Mouse (Mus musculus) gastrocnemius, adult 18-20 months (tissue): ENCODE measurements around the gene Plpp1. TPM values are rescaled to one million over a fixed set of nuclear protein-coding genes. Genes with fewer than 3 reads are reported as not detected.

Experiments used
- DNase-seq: peaks from one replicate; pipeline ENCODE4 v3.0.0; 2021; ENCODE audit warnings: low spot score
- total RNA-seq, 2 experiments: library from RNA; stranded (reverse); gene quantifications; 2 replicates each; pipeline ENCODE4 v1.2.3; 2021

Plpp1 gene
- total RNA-seq, 2 experiments from 2014 or later: 34.2 to 53.9 TPM

DNA sequence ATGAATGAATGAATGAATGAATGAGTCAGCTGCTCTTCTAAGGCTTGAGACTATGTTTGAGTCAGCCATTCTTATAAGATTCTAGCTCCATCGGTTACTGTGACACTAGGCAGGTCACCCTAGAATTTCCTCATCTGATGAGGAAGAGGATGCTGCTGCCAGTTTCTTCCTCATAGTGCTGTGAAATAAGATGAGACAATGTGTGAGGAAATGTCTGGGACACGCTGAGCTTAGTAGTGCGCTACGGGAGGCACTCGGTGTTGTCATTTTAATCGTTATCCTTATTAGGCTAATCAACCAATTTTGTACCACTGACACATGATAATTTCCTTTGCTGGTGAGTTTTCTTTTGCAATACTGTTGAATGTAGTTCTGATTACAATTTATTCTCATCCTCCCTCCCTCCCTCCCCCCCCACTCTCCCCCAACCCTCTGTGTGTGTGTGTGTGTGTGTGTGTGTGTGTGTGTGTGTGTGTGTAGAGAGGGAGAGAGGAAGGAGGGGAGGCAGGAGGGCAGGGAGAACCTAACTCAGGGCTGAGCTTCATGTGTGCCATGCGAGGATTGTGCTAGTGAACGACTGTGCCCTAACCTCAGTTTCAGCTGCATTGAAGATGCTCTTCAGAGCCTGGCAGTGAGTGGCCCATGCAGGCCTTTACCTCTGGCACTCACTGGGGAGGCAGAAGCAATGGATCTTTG, 11.3 kb downstream of the Plpp1 start:
- no peak for DNase-seq

DNA sequence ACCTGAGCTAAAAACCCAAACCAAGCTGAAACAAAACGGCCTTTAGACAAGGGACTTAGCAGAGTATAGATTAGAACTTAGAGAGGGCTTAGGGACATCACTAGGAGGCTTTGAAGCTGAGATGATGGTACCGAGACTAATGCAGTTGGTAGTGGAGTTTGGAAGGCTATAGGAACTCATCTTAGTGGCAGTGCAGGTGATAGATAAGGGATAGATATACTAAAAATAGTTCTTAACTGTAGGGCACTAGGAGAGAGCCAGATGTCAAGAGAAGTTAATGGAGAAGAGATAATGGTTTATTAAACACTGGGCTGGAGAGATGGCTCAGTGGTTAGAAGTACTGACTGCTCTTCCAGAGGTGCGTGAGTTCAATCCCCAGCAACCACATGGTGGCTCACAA, 15.4 kb downstream of the Plpp1 start:
- DNase-seq: no peak

DNA sequence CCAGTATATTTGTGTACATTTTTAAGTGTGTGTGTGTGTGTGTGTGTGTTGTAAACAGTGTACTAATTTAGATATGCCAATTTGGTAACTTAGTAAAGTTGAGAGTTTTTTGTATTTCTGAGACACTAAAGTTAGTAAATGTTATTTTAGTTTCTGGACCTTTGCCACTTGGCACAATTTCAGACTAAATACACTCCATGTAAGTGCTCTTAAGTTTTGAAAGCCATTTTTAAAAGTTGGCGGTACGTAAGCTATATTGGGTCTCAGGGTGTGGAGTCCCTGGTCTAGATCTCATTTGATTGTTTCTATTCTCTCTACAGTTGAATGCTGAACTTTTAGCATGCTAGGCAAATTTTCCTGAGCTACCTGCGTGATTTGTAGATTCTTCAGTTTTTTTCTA, 17.5 kb downstream of the Plpp1 start:
- no peak for DNase-seq

DNA sequence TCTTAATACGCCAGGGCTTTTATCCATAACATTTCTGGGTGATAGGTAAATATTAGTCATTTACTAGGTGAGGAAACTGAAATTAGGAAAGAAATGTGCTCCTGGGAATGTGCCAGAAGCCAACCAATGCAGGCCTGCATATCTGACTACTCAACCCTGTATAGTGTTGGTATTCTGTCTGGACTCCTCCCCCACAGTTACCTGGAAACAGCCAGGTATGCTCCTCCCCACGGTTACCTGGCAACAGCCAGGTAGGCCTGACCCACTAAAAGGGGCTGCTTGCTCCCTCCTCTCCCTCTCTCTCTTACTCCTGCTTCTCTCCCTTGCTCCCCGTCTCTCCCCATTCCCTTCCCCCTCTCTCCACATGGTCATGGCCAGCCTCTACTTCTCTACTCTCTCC, 21.8 kb downstream of the Plpp1 start:
- no peak for DNase-seq

DNA sequence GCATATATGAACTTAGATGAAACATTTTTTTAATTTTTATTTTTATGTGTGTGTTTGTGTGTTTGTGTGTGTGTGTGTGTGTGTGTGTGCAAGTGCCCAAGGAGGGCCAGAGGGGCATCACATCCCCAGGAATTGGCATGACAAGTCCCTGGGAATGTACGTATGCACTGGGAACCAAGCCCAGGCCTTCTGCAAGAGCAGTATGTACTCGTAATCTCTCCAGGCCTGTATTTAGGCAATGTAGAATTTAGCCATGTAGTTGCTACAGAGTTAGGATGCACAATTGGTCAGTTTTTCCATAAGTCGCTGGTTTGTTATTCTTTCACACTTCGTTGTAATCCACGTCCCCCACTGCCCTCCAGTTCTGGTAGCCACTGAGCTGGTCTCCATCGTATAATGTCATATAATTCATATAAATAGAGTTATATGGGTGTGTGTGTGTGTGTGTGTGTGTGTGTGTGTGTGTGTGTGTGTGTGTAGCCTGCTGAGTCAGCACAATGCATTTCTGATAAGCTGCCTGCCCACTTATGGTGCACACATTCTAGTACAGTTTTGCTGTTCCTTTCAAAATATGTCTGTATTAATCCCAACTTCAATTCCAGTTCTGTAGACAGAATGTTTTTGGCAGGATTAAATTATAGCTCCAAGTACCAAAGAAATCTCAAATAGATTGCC, 22.8 kb downstream of the Plpp1 start:
- DNase-seq: peak; percentile 40

DNA sequence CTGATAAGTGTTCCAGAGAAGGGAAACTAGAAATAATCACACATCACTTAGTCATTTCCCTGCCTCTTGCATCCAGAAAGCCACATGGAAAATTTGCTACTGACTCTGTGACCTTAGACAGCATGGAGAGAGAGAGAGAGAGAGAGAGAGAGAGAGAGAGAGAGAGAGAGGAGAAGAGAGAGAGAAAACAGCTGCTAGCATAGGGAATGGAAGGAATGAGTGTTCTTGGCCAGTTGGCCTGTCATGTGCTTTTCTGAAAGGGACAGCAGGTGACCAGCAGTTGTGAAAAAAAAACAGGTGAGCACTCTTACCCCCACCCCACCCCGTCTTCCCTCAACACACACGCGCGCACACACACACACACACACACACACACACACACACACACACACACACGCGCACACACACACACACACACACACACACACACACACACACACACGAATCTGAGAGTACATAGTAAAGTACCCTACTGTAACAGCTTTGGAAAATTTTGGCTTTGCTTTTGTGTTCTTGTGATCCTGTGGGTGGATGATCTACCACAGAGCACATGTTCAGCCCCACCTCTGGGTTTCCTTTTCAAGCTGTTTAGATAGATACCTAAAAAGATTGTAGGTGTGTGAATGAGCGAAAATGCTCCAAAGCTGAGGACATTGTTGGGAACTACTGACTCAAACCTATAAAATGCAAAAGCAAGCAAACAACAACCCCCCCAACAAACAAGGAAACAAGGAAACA, 23.5 kb downstream of the Plpp1 start:
- no peak for DNase-seq

DNA sequence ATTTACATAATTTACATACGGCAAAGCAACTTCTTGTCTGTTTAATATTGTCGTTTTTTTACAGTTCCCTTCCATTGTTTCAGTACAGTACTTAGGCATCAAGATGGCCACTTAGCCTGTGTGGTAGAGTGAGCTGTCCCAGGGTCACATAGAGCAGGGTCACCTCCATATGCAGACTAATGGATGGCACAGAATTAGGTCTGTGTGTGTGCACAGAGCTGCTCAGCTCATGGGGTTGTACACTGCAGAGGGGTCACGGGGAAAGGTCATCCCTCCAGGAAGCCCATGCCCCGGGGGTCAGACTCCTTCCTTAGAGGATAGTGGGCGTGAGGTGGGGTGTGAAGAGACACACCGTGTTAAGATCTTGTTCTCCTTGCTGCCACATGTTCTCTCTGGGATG, 24.9 kb downstream of the Plpp1 start:
- no peak for DNase-seq

DNA sequence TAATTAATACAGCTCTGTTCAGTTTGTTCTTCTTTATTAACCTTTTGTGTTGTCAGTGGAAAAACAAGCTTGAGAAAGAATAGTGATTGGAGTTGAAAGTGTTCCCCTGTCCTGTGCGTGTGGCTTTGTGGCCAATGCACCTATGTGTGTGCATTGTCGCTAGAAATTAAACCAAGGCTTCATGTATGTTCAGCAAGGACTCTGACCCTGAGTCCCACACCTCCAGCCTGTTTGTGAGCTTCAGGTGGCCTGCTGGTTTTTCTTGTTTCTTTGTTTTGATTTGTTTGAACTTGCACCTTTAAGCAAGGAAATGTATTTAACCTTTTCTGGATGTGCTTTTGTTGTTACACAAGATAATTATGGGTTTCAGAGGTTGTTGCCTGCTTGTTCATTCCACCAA, 29.0 kb downstream of the Plpp1 start:
- DNase-seq: no peak

DNA sequence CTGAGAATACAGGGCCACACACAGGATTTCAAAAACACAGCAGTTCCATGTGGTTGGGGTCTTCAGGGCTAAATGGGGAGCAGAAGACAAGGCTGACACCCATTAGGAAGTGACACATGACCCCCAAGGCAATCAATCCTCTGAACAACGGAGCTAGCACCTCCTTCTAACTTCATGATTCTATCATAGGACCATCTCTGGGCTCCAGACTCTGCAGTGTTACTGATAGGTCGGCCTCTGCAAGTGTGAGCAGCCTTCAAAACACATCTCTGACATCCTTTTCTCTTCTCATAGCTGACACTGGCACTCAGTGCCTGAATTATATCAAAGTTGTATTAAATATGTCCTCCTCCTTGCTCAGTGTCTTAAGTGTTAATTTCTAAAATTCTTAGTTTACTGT, 32.0 kb downstream of the Plpp1 start:
- no peak for DNase-seq

DNA sequence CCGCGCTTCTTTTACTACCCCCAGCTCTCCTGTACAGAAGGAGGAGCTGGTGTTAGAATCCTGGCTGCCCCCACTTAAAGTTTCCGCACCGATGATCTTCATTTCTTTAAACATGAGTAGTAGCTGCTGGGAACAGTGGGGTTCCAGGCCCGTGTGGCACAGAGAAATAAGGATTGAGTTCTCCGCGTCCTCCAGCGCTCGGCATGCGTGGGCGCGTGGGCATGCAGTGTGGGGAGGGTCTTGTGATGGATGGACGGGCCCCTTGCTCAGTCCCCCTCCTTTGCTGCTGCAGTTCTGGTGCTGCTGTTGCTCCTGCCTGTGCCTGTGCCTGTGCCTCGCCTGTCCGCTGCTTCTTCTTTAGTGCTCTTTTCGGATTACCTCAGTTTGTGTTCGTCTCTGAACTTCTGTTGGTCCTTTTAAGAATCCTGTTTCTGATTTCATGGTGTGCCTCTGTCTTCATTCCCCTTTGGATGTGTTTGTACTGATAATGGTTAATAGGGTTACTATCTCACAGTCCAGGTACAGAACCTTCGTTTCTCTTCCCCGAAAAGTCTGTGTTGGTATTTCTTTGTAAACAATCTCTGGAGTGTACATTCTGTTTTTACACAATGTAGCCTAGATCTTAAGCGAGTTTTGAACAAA, 32.8 kb downstream of the Plpp1 start:
- DNase-seq: no peak

DNA sequence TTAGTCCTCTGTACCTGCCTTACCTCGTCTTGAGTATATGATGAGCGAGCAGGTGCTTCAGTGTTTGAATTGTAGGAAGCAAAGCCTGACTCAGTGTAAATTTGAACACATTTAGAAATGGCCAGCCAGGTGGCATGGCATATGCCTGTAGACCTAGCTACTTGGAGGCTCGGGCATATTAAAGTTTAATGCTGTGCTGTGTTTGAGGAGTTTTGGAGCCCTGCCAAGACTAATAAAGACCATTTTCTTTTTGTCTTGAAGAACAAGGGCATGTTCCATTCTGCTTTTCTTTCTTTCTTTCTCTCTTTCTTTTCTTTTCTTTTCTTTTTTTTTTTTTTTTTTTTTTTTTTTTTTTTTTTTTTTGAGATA, 33.3 kb downstream of the Plpp1 start:
- no peak for DNase-seq

DNA sequence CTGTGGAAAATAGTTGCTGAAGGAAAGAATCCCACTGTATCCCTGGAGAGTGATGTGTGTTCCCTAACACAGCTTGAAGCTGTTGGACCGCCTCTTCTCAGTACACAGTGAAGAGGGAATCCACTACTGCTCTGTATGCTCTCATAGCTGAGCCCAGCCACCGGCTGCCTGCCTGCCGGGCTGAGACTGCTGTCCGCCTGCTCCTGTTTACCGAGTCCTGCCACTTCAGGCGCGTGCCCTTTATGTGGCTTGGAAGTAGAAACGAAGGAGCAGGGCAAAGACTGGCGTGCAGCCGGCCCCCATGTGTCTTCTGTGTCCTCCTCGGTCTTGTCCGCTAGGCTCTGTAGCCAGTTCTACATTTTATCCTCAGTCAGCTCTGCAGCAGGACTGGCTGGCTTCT, 34.5 kb downstream of the Plpp1 start:
- DNase-seq: peak; percentile 58

DNA sequence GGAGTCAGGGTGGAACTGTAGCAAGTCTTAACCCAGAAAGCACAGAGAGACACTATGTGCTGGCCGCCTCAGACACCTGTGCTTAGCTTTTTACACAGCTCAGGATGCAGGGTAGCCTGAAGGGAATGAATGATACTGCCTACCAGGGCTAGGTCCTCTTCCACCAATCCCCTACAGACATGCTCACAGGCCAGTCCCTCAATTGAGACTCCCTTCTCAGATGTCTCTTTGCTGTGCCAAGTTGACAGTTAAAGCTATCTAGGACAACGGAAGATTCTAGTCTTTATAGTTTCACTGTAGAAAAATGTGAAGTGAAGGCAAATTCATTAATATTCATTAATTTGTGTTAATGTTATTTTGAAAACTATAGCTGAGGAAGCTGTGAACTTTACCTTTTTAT, 36.4 kb downstream of the Plpp1 start:
- peak; percentile 30 for DNase-seq

DNA sequence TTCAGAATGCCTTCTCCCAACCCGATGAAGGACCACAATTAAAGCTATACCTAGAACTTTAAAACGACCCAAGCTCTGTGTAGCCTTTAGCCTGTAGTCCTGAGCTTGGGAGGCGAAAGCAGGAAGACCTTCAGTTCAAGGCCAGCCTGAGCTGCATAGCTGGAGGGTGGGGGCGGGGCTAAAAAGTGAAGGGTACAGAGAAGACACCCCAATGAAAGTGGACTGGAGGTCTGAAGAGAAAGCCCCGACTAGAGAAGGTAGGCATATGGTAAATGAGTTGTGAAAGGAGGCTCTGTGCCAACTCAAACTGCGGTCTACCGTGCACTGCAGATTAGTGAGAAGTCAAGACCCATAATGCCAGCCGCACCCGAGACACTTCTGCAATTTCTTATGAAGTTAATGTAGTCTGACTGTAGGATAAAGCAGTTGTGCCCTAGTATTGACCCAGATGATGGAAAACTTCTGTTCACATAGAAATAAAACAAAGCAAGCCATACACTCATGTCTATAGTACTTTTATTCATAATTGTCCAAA, 37.1 kb downstream of the Plpp1 start:
- DNase-seq: no peak

DNA sequence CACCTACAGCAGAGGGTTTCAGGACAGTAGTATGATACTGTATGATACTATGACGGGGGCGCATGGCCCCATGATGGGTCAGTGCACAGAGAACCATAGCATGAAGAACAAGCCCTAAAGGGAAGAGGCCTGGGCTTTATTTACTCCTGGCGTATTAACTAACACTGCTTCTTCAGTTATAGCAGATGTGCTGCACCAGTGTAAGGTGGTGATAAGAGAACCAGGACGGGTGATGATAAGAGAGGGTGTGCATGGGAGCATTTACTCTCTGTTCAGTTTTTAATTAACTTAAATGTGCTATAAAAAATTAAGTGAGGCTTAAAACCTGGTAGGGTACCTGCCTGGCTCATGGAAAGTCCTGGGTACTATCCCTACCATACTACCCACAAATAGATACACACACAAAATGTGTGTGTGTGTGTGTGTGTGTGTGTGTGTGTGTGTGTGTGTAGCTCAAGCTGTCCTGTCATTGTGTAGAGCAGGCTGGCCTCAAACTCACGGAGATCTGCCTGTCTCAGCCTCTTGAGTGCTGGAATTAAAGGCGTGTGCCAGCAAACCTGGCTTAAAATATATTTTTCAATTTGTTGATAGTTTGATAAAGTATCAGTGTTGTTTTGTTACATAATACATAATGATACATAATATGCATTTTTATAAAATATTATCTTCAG, 38.1 kb downstream of the Plpp1 start:
- DNase-seq: no peak

DNA sequence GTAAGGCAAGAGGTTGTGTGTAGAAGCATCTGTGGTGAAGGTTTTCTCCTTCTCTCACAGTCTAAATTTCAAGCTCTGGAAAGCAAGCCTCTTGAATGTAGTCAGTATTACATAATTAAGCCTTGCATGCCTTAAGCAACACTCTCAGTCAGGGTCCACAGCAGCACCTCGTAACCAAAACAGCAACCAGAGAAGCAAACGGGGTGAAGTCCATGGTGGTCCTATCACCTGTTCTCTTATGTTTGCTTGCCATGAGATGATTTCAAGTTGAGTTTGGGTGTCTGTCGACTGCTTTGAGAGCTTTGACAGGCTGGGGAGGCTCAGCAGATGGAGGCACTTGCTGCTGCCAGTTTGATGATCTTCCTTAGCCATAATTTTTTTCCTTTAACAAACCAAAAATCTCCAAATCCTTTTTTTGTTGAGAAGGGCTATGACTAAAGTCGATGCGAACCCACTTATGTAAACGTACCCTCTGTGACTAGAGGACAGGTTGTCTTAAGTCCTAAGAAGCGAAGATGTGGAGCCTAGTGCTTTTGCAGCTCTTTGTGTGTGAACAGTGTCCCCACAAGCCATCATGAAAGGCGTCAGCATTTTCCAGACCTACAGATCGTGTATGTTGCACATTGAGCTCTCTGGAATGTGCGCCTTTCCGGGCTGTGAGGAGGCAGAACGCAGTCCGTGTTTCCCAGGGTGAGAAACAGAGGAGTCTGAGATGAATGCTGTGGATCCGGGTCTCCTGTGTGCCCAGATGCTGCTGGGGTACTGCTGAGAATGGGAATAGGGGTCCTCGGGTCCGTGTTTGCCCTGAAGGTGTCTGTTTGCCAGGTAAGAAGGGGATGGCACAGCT, 39.9 kb downstream of the Plpp1 start:
- DNase-seq: no peak

DNA sequence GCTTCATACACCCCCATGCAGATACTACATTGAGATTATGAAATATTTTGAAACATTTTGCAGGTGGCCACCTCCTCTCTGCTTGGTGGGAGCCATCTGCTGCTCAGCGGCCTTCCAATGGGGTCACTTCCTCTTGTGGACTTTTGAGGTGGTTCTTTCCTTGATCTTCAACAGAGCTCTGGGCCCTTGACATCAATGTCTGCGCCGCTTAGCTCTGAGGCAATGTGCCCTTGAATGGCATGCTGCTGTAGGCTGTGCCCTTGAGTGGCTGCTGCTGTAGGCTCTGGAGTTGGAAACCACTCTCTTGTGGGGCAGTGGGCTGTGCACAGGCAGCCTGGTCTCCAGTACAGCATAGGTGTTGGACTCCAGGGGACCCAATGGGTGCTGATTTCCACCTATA, 45.3 kb downstream of the Plpp1 start:
- DNase-seq: no peak

DNA sequence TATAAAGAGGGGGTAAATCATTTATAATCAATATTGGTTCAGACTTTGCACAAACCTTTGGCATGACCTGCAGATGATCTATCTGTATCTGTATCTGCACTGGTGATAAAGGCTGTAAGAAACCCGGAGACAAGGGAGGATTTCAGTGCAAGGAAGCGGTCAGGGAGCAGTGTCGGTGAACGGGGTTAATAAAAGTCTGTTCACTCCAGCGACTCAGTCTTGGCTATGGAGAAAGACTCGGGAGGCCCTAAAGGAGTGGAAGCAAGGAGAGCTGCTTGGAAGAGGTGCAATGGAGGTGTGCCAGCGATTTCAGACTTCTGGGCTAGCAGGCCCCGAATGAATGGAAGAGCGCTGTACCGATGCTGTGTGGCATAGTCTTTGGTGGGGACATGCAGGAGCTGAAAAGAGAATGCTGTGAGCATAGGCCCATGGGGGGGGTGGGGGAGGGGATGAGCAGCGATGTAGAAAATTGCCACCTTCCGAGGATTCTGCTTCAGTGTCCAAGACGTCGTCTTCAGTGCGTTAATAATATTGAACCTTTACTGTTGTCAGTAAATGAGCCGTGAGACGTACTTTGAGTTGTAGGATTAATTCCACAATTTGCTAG, 53.2 kb downstream of the Plpp1 start:
- DNase-seq: no peak

DNA sequence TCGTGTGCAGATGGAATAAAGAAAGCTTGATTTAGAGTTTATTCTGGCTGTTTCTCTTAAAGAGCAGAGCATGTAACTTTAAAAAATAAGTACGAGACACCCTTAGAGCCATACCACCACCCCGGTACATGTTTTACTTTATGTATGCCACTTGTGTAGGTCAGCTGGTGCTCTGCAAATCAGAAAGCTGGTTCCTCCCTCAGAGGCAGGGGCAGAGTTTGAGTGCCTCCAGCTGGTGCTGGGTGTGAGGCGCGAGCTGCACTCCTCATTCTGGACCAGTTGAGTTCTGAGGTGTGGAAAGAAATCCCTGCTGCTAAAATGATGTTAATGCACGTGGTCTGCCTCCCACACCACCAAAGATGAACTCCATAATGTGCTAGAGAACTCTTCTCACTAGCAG, 53.8 kb downstream of the Plpp1 start:
- no peak for DNase-seq

DNA sequence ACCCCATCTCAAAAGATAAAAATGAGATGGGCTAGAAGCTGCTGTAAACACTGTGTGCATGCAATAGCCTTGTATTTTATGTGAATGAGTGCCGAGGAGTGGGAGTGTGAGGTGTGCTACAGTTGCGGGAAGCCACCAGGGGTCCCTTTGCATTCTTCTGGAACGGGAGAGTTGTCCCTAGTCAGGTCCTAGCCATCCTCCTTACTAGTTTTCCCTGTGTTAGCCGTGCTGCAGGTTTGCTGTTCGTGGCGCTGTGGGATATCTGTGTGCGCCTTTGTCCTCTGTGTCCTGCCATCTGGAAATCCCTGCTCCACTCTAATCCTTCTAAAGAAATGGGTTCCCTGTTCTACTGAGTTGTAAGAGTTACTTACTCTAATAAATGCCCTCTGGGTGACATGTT, 57.3 kb downstream of the Plpp1 start:
- DNase-seq: no peak
